Mouse (Mus musculus) kidney, adult 18-20 months (tissue): ENCODE data around the gene Adgrf3.

Experiments used
- DNase-seq: peaks from one replicate; pipeline ENCODE4 v3.0.0; 2021

The Adgrf3 gene

DNA sequence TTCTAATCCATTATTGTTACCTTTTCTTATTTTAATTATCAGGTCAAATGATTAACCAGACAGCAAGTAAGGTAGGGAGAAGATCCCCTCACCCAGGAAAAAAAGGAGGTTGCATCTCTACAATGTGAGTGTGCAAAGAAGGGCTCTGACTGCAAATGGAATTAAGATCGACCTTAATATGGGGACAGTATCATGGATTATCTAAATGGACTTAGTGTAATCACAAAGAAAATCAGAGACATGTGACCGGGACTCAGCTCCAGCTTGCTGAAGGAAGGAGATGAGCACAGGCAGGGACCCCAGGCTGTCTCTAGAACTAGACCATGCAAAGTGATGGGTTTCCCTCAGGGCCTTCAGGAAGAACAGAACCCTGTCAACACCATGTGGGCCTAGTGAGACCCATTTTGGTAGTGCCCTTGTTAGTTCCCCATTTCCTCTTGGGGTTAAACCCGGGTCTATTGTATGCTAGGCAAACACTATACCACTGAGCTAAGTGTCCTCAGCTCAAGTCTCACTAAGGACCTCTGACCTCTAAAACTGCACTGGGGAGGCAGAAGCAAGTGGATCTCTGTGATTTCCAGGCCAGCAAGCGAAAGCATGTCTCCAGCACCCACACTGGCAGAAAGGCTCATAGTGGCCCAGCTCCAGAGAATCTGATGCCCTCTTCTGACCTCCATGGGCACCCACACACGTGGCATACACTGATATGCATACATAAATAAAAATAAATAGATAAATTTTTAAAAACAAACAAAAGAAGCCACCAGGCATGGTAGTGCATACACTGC, 57.2 kb downstream of the Adgrf3 start:
- no peak for DNase-seq

DNA sequence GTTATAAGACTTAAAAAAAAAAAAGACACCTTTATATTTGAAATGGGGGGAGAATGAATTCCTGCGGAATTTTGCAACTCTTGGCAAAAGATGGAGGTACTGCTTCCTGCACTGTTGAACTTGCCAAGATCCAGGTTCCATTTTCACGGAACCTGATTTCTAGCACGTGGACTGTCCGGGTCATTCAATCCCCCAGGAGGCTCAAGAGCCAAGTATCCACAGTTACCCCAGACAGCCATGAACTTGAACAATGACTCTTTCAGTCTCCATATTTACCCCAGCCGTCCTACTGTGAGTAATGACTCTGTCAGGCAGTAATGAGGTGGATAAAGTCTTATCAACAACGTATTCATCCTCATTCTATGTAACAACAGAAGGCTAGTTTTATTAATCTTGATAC, 59.0 kb downstream of the Adgrf3 start:
- no peak for DNase-seq
